Mouse (Mus musculus) spleen, postnatal 4 days (tissue): Measurements from ENCODE around the gene Avpi1.
"Not testable (repeated sequence)": the region's sequence is repeated elsewhere in the genome, so short reads cannot be mapped to it uniquely, and the experiment has no call there.

Source experiments
- DNase-seq, 2 experiments: peaks; one replicate each; pipeline ENCODE4 v3.0.0; 2022; ENCODE audit warnings: low spot score in 2 of 2

The Avpi1 gene

DNA sequence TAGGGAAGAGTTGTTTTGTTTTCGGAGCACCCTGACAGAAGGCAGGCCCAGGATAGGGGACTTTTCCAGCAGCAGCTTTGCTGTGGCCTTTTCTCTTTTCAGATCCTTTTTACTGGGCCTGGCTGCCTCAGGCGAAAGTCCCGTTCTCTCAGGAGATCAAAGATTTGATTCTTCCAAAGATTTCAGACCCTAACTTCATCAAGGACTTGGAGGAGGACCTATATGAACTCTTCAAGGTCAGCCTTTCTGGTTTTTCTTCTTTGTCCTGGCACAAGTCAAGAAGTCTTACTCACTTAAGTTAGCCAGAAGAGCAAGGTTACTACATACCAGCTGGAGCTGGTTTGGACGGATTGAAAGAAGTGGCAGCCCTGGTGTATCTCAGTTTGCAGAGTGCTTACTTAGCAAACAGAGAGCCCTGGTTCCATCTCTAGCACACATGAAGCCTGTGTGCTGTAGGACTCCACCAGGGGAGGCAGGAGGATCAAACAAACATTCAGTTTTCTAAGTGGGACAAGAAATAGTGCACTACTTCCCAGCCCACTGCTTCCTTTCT lies 13.0 kb downstream of the Avpi1 start:
- no peak for DNase-seq

DNA sequence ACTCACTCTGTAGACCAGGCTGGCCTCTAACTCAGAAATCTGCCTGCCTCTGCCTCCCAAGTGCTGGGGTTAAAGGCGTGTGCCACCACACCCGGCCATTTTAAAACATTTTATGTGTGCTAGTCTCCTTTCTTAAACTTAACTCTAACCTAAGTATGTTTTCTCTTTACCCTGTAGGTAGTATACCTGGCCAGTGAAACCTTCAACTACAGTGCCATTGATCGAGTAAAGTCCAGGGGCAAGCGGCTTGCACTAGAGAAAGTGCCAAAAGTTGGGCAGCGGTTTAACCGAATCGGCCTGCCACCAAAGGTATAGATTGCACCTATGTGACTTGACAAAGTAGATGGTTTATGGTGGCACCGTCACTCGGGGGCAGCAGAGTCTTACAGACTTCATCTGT lies 24.2 kb downstream of the Avpi1 start:
- peak in 1 of 2 experiments; percentile 52 for DNase-seq

GRCm38 (mm10) chr19:42099406-42099805 lies 29.5 kb downstream of the Avpi1 start:
- DNase-seq: no peak

GRCm38 (mm10) chr19:42090637-42091141 lies 38.2 kb downstream of the Avpi1 start:
- DNase-seq: no peak

GRCm38 (mm10) chr19:42089748-42090595 lies 38.9 kb downstream of the Avpi1 start, which contains the start of gene Pi4k2a:
Gene Pi4k2a, plus strand, starts transcription at chr19:42090470.
- peak; percentile 98 for DNase-seq

GRCm38 (mm10) chr19:42089103-42089747 lies 39.6 kb downstream of the Avpi1 start:
- peak; percentile 60 to 75 for DNase-seq

GRCm38 (mm10) chr19:42086166-42086565 lies 42.7 kb downstream of the Avpi1 start, which contains the start of gene Morn4:
Gene Morn4, minus strand, starts transcription at chr19:42086357.
- DNase-seq: peak; percentile 64 to 80

GRCm38 (mm10) chr19:42085690-42086089 lies 43.2 kb downstream of the Avpi1 start:
- no peak for DNase-seq

- not testable (repeated sequence) for DNase-seq
These were observed 47.2 kb downstream of the Avpi1 start for GRCm38 (mm10) chr19:42081613-42082012.

- DNase-seq: no peak
These were observed 48.4 kb downstream of the Avpi1 start for GRCm38 (mm10) chr19:42080469-42080868.

- DNase-seq: no peak
These were observed 48.9 kb downstream of the Avpi1 start for GRCm38 (mm10) chr19:42079950-42080349.

DNA sequence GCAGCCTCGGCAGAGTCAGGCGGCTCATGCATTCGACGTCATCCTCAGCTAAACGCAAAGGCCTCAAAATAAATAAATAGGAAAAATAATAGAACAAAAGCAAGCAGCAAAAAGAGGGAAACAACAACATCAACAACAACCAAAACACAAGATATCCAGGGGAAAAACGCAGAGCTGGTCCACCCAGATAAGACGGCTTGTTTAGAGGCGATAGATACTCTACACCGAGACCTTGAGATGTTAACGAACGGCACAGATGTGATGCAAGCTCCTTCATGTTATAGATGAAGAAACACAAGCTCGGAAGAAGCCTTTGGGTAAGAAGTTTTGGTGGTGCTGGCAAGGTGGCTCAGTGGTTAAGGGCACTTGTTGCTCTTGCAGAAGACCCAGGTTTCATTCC lies 49.9 kb downstream of the Avpi1 start:
- DNase-seq: no peak

DNA sequence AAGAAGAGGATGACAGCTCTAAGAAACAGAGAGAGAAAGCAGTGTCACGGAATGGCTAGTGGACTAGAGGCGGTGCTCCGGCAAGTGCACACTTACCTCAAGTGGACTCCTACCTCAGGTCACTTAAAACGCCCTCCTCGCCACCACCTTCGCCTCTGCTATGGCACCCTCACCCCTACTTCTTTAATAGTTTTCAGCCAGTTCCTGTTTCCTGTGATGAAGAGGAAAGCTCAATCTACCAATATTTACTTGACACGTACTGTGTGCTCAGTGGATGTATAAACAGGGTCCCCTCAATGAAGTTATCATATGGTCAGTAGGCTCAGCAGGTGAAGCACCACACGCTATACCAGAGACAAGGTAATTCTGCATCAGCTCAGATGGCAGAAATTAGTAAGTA lies 50.3 kb downstream of the Avpi1 start:
- no peak for DNase-seq

- DNase-seq: no peak
These were observed 52.9 kb downstream of the Avpi1 start for GRCm38 (mm10) chr19:42075992-42076391.

DNA sequence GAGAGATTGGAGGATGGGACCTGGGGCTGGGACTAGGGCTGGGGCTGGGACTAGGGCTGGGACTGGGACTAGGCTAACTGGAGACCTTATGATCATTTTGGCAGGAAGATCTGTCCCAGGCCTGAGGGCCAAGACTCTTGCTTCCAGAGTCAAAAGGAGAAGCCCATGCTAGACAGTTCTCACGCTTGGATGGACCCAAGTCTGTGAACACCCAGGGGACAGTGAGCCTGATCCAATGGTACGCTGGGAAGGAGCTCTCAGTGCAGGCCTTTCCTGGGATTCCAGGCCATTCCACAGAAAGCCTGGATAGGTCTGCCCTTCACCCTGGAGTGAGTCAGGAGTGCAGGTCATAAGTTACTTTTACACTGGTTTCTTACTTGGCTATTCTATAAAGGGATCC lies 53.8 kb downstream of the Avpi1 start:
- no peak for DNase-seq
